Mouse (Mus musculus): ENCODE results near the gene St8sia1.

St8sia1 gene

DNA sequence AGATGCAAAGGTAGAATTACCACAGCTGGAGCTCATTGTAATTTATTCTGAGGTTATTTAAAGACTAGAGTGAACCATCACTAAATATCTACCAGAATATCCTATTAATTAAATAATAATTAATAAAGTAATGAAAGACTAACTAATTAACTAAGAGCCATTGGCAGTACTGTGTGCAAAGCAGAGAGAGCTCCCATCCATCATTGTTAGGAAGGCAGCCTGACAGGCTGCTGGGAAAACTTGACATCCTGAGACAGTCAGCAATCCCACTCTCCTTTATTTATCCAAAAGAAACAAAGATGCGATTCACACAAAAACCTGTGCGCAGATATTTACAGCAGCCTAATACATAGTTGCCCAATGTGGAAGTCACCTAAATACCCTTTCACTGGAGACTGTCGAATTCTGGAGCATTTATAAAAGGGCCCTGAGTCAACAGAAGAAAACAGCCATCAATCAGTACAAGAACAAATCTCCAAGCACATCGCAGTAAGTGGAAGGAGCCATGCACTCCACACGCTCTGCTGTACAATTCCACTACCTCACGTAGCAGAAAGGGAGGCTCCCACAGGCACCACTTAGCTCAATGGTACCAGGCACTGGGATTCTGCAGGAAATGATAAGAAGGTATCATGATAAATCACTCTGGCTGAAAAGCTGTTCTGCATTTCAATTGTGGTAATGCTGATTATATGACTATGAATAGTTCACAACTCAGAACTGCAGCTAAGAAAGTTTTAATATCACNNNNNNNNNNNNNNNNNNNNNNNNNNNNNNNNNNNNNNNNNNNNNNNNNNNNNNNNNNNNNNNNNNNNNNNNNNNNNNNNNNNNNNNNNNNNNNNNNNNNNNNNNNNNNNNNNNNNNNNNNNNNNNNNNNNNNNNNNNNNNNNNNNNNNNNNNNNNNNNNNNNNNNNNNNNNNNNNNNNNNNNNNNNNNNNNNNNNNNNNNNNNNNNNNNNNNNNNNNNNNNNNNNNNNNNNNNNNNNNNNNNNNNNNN is 15.7 kb upstream of the St8sia1 start:
- no peak for DNase-seq (ENCODE audit: low spot score in 2 of 2)

DNA sequence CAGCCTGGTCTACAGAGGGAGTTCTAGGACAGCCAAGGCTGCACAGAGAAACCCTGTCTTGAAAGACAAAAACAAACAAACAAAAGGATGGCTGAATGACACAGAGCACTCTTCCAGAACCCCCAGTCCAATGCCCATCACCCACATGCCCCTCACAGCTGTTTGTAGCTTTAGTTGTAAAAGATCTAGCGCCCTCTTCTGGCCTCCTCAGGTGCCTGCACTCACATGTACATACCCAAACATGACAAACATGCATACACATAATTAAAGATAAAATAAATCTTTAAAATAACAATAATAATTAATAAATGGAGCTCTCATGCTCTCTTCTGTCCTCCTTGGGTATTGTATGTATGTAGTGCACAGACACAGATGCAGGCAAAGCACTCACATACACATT is 13.0 kb upstream of the St8sia1 start:
- no peak for DNase-seq (ENCODE audit: low spot score in 2 of 2)

DNA sequence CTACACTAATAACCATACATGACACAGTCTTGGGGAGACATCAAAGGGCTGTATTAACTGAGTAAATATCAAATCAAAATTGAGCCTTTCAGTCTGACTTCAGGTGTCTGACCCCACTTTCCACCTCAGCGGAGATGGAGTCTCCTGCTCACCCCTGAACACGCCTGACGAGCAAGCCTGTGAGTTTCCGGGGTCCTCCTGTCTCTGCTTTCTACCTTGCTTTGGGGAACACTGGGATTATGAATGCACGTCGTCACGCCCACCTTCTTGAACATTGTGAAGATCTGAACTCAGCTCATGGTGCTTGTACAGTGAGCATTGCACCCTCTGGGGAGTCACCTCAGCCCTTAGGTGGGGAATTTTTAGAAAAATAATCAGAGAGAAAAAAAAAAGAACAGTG is 9.0 kb upstream of the St8sia1 start:
- no peak for DNase-seq (ENCODE audit: low spot score in 2 of 2)

DNA sequence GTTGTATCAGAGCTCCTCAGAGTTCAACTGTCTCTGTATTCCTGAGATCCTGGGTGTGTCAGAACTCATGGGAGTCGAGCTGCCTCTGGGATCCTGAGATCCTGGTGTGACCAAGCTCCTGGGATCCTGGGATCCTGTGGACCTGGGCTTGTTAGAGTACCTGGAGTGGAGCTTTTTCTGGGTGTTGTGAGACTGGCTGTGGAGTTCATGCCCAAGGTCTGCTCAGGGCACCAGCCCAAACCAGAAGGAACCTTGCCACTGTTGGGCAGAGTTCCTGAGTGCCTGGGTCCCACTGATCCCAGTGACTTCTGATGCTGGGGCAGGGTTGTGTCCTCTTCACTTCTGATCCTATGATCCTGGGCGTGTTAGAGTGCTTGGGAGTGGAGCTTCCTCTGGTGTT is 8.0 kb upstream of the St8sia1 start:
- no peak for DNase-seq (ENCODE audit: low spot score in 2 of 2)

DNA sequence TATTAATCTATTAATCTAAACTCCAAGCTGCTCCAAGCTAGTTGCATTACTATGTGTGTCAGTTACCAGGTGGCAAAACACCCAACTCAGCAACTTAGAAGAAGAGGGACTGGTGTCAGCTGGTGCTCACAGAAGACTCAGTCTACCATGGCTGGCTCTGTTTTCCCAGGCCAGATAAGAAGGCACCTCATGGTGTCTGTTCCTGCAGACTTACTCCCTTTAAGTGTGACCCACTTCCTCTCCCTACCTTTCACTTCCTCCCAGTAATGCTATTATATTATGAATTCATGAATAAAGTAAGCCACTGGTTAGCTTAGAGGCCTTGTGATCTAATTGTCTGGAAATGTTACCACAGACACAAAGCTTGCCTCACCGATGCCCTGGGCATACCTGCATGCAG is 3.2 kb upstream of the St8sia1 start:
- DNase-seq (ENCODE audit: low spot score in 2 of 2) = no peak

DNA sequence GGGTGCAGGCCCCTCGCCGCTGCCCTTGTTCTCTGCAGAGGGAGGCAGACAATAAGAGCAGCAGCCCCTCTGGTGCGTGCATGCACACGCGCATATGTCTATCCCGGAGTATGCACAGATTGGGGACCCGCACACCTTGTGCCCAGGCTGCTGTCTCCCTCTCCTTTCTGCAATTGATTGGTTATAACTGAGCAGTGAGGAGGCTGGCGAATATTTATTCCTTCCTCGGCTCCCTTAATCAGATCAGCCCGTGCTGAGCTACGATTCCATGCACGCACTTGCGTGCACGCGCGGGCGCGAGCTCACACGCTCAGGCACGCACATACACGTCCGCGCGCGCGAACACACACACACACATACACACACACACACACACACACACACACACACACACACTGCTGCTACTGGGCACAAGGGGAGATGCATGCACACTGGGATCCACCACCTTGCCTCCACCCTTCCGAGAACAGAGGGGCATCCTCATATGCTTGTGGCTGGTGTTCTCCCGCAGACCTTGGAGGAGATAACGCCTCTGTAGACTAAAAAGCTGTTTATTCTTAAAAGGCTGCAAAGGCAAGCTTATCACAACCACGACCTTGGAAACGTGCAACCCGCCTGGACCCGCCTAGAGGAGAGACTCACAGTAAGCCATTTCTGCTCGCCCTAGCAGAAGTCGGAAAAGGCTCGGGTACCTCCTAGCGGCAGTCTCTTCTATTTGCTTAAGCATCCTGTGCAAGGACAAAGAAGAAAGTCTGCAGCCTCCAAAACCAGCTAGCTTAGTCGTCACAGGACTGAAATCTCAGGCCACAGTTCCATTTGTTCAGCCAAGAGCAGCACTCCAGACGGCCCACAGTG is 506 bp upstream of the St8sia1 start:
- peak; percentile 86 to 88 for DNase-seq (ENCODE audit: low spot score in 2 of 2)

DNA sequence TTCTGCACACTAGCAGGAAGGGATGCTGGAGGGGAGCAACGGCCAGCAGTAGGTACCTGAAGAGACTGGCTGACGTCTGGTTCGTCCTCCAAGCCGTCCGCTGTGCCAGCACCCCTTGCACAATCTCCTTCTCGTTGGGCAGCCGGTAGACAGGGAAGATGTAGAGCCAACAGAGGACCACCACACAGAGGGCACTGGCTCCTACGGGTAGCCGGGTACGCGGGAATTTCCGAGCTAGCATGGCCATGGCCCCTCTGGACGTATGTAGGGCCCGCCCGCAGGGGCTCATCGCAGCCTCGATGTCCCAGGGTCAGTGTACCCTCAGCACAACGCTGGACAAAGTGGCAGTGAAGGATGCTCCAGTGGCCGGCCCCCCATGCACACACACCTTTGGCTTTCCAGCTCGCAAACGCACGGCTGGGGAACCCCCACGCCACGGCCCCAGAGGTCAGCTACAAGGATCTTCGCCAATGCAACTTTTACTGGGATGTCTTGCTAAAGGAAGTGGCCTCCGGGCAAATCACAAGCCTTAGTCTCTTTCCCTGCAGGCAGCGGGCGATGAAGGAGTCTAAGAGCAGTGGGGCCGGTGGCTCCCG is 674 bp downstream of the St8sia1 start:
- peak; percentile 41 to 44 for DNase-seq (ENCODE audit: low spot score in 2 of 2)

DNA sequence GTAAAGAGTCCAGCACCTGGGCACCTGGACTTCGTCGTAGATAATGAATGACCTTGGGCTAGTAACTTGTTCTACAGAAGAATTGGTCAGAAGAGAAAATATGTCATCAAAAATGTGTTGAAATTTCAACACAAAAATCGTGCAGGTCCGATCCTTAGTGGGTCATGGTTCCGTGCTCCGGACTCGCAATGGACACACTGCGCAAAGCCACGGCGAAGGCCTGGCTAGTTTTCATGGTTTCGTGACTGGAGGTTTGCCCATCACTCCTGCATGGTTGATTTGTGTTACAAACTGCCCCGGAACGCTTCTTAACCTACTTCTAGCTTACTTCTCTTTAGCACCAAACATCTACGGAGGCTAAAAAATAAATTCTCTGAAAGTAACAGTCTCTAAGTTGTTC is 1.4 kb downstream of the St8sia1 start:
- DNase-seq (ENCODE audit: low spot score in 2 of 2) = no peak

DNA sequence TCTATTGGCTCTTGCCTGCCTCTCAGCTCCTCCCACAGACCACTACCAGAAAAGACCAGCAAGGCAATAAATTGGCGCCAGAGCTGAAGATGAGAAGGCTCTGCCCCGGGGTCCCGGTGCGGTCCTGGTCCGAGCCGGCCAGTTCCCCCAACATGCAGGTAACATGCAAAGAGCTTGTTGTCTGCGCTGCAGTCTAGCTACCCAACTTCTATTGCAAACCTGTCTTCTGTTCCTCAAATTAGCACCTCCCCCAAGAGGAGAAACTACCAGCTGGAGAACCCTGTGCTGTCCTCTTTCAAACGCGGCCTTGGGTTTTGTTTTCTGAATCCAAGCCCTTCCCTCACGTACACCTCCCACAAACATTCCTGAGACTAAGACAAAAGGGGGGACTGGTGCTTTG is 1.8 kb downstream of the St8sia1 start:
- DNase-seq (ENCODE audit: low spot score in 2 of 2) = peak; percentile 42 to 55

DNA sequence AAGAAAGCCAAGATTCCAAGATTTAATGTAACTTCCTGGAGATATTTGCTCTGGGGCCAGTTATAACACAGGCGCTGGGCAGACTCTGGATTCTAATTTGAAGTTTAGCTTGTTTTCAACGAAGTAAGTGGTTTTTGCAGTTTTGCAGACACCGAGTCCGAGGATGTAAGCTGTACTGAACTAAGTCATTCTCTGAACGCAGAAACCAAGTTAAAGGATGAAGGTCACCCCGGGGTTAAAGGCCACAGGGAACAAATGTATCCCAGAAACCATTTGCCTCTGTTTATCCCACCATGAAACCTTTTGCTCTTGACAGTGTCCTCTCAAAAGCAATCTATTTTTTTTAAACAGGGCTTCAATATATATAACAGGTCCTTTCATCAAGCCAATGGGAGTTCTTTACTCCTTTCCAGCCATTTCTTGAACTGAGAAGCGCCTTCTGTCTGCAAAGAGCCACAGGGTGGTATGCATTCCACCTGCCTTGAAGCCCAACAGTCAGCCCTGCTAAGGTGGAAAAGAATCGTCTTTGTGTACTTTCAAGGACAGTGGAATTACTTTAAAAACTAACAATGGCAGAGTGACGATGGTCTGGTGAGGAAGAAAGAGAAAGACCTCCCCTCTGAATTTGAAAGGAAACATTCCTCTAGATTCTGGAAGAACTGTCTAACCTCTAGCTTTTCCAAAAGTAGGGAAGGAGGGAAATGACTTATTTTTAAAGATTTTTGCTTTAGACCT is 2.4 kb downstream of the St8sia1 start:
- DNase-seq (ENCODE audit: low spot score in 2 of 2) = no peak

DNA sequence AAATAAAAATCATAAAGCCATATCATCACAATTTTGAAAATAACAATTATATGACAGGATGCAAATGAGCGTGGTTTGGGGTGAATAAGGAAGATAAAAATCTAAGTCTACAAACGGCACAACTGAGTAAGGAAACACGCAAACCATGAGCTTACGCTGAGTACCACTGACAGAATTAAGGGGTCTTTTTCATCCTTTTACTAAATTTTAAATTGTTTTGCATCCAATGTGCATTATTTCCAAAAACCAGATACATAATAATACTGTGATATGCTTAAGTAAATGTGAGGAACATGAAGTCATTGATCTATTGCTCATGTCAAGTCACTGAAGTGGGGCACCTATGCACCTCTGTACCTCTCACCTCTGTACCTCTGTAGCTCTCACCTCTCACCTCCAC is 7.7 kb downstream of the St8sia1 start:
- no peak for DNase-seq (ENCODE audit: low spot score in 2 of 2)

DNA sequence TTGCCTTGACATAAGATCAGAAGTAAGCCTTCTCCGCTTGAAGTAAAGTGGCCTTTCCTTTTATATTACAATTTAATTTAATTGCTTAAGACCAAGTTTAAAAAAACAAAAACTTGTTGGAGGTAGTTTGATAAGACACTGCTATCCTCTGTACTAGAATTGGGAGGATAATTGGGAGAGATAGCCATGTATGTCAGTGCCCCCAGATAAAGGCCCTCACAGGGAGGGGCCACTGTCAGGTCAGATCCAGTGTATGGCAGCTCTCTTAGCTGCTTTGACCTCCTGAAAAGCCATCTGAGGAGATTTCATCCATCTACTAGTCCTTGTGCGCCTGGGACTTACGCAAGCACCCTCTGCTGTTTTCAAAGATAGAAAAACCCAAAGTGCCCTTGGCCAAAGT is 9.0 kb downstream of the St8sia1 start:
- no peak for DNase-seq (ENCODE audit: low spot score in 2 of 2)

DNA sequence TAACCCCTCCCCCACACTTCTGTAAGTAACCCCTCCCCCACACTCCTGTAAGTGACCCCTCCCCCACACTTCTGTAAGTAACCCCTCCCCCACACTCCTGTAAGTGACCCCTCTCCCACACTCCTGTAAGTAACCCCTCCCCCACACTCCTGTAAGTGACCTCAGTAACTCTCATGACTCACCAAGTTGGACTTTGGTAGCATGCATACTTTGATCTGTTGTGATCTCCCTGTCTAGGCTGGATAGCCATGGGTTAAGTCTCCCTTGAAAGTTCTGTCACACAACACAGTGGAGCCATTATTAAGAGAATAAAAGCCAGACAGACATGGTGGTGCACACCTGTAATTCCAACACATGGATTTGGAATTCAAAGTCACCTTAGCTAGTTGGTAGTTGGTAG is 11.1 kb downstream of the St8sia1 start:
- no peak for DNase-seq (ENCODE audit: low spot score in 2 of 2)

DNA sequence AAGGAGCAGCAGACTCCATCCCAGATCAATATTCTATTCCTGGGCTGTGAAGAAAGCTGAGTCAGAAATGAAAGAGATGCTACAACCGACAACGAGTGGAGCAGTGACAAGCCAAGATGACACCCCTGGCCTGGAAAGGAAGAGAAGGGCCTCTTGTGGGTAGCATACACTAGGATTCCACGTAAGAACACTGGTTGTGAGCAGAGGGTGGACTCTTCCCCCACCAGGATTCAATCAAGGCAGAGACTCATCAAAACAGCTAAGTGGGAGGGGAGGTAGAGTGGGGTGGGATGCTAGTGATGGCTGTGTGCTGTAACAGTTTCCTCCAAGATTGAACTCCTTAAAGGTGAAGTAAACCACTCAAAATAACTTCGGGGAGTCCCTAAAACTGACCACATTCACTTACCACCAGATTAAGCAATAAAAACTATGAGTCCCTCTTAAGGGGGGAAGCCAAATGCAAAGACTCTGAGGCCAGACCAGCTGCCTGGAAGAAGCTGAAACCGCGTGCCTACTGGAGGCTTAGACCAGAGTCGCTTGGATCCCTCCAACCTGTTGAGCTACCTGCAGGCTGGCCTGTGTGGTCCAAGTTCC is 11.8 kb downstream of the St8sia1 start:
- DNase-seq (ENCODE audit: low spot score in 2 of 2) = no peak

DNA sequence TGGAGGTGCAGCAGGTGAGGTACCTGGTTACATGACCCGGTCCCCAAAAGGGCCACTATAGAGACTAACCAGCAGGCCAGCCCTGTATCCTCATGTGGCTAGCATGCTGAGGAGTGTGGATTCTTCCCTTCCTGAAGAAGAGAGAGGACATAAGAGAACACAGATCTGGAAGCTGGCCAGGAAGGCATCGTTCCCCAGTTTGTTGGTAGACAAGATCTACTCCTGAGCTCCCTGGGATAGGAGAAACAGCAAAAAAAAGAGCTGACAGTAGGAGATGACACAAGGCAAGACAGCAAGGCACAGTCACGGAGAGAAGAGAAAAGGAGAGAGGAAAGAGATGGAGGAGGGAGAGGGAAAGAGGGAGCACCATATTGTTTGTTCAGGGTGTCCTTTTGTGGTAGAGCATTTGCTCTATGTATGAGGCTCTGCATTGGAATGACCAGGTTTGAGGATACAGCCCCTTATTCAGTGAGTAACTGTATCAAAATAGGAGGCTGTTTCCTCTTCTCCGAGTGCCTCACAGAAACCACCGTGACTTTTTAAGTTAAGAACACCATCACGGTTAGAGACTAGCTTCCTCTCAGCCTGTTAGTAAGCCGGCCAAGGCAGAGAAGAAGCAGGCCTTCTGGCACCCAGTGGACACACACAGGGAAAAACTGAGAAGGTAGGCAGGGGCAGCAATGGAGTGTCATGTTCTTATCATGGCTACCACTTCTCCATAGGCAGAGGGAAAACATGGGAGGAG is 12.5 kb downstream of the St8sia1 start:
- no peak for DNase-seq (ENCODE audit: low spot score in 2 of 2)

DNA sequence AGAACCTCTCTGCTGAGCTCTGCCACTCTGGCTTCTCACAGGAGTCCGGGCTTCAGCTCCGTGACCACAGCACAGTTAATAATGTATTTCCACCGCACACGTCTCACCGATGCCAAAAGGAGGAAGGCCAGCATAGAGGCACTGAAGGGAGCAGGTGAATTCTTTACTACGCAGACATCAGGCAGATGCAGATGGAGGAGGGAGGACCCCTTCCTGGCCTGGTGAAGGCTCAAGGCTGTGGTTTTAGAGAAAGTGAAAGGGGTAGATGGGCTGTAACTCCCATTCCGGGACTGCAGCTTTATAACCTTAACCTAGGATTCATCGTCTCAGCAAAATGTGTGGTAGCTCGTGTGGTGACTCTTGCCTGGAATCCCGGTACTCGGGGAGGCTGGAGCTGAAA is 13.9 kb downstream of the St8sia1 start:
- no peak for DNase-seq (ENCODE audit: low spot score in 2 of 2)

DNA sequence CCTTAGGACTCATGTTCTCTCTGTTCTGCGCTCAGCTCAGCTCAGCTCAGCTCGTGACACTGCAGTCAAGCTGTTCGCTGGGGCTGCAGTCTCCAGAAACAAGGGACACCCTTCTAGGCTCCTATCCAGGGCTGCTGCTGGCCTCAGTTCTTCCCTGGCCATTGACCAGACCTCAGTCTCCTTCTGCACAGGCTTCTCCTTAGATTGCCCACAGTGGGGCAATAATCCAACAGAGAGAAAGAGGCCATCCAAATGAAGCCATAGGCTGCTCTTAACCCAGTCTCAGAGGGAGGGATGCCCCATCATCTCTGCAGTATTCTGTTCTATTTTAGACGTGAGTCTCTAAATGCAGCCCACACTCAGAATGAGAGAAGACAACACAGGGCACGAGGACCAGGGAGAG is 15.3 kb downstream of the St8sia1 start:
- no peak for DNase-seq (ENCODE audit: low spot score in 2 of 2)

DNA sequence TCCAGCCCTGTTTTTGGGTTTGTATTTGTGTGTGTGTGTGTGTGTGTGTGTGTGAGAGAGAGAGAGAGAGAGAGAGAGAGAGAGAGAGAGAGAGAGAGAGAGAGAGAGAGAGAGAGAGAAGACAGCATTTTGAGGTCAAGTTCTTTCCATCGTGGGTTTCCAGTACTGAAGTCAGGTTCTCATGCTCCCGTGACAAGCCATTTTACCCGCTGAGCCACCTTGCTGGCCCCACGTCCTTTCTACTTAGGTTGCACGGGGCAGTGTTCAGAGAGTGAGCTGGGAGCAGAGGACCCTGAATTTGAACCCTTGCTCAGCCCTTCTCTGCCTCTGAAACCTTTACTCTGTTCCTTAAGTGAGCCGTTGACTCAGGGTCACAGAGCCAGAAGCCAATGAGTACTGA is 17.2 kb downstream of the St8sia1 start:
- no peak for DNase-seq (ENCODE audit: low spot score in 2 of 2)

DNA sequence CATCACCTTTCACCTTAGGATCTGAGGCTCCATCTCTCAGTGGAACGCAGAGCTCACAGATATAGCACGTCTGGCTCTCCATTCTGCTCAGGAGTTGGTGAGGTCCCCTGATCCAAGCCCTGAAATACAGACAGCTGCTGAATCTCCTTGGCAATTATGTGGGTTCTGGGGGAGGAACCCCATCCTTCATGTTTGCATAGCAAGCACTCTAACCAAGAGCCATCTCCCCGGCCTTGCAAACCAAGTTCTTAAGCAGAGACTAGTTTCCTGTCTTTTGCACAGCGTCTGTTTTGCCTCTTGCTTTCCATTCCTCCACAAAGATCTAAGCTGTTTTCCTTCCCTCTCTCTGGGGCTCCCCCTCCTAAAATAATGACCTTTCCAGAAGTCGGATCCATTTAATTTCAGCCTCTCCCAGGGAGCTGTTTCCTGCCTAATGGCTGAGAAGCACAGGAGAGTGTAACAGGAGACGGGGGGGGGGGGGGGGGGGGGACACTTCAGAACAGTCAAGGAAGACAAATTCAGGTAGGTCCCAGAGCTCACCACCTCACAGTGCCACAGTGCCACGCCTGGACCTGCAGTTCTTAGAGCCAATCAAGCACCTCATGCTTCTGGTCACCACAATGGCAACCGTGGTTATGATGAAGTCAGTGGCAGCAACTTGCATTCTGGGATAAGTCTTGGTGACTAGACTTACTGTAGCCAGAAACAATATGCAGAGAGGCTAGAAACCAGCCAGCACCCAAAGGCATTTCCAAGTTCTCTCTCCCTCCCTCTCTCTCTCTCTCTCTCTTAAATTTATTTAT is 18.0 kb downstream of the St8sia1 start:
- DNase-seq (ENCODE audit: low spot score in 2 of 2) = peak; percentile 49 to 52

DNA sequence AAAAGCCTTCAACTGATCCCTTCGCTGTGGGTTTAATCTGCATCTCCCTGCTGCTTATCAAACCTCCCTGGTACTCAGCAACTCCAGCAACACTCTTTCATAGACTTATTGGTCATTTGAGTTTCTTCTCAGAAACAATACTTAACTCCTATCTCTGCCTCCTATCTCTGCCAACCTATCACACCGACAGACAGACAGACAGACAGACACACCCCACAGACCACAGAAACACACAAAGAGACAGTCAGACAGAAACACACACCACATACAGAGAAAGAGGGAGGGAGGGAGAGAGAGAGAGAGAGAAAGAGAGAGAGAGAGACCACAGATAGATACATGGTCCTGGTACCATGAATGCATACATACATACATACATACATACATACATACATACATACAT is 18.8 kb downstream of the St8sia1 start:
- DNase-seq (ENCODE audit: low spot score in 2 of 2) = no peak
